Mouse (Mus musculus) layer of hippocampus, adult 6 months (tissue): ENCODE data around the gene Cd70. TPM values are rescaled to one million over a fixed set of nuclear protein-coding genes. Genes with fewer than 3 reads are reported as not detected.

ENCODE experiments used
- long read RNA-seq, 2 experiments: library from polyadenylated mRNA; unstranded; transcript quantifications; one replicate each; pipeline ENCODE4 v2.0.0; 2019 to 2020
- polyA plus RNA-seq: library from polyadenylated mRNA; unstranded; fragments of <200 nt; fragmentation: Nextera tagmentation; gene quantifications from 2 replicates; pipeline ENCODE4 v1.2.3, GENCODE M21; 2021

The Cd70 gene
- 0.46 and 0.78 TPM in 2 replicates for polyA plus RNA-seq
- long read RNA-seq, experiment 1 = 0 reads
- long read RNA-seq, experiment 2, partial matches to known transcripts = 0 of 1 reads
- long read RNA-seq, experiment 2, other reads (novel, unspliced or antisense) = 0 of 1 reads

DNA sequence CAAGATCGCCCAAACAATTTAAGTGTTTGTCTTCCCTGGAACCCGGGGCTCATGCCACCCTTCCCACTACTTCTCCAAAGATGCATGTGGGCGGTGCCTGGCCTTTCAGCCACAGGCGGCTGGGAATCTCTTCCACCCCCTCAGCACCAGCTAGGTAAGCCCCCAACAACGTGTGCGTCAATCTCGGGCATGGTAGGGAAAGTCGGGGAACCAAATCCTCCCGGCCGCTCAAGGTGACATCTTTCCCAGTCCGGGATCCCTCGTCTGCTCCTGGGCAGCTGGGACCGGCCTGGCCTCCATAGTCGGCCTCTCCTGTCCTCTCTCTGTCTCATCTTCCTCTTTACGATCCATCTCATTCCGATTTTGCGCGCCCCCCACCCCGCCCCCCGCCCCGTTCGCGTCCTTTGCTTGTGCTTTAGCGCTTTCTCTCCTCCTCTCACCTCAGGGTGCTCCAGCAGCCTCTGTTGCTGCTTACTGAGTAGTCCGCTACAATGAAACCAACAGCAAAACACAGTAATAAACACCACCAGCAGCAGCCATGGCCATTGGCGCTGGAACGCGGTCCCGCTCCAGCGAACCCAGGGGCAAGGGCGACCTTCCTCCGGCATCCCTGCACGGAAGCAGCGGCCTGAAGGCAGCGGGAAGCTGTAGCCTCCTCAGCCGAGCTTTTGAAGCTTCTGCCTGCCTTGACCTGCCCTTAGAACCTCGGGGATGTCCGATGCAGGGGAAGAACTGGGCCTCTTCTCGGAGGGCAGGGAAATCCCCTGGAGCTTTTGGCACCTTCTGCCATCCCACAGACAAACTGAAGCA is at the start of gene Cd70:
Gene Cd70 (minus strand): TSS at position 784 of the 810 bp plus-strand sequence.

DNA sequence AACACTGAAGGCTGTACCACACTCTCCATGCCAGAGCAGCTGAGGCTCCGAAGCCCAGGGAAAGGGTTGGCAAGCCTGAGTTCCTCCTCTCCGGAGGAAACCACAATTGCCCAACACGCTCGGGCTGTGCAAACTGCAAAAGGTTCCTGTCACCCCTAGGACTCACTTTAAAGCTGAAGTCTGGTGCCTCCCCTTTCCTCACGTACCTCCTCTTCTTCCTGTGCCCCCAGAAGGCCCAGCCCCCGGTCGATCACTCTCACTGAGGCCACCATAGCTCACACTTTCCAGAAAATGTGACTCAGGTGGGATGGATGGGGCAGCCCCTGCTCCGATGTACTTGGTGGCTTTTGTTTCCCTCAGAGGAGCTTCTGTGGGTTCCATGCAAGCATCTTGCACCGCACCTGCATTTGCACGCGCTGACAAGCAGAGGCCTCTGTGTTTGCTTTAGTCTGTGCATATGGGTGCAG is 44.5 kb upstream of the Cd70 start, which contains the start of gene Tnfsf14:
Gene Tnfsf14 (minus strand): TSS at position 137 of the 467 bp plus-strand sequence.

DNA sequence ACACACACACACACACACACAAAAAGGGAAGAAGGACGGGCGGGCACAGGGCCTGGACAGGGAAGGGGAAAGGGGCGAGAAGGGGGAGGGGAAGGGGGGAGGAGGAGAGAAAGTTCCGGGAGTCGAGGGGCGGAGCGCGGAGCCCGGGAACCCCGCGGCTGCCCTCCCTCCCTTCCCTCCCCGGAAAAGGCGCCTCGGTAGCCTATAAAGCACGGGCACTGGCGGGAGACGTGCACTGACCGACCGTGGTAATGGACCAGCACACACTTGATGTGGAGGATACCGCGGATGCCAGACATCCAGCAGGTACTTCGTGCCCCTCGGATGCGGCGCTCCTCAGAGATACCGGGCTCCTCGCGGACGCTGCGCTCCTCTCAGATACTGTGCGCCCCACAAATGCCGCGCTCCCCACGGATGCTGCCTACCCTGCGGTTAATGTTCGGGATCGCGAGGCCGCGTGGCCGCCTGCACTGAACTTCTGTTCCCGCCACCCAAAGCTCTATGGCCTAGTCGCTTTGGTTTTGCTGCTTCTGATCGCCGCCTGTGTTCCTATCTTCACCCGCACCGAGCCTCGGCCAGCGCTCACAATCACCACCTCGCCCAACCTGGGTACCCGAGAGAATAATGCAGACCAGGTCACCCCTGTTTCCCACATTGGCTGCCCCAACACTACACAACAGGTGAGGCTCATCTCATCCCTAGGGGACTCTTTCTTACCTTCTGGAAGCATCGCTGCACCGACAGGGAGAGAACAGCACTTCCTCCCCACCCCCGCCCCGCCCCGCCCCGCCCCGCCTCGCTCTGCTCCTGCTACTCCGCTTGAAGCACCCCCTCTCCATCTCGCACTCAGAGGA is 44.2 kb downstream of the Cd70 start, which contains the start of gene Tnfsf9:
Gene Tnfsf9 (plus strand): TSS at position 145 of the 854 bp plus-strand sequence.

Other genes with a start within 250 kb of the Cd70 start
- 7.0 and 7.7 TPM in 2 replicates for gene Mllt1, start 214.4 kb downstream of the Cd70 start, polyA plus RNA-seq
- not detected in 2 replicates for gene Acer1, start 167.7 kb downstream of the Cd70 start, polyA plus RNA-seq
- 228 and 229 TPM in 2 replicates for gene Clpp, start 159.5 kb downstream of the Cd70 start, polyA plus RNA-seq
- gene Alkbh7, start 152.4 kb downstream of the Cd70 start, polyA plus RNA-seq = 58.9 and 60.0 TPM in 2 replicates
- not detected in 2 replicates for gene Pspn, start 149.8 kb downstream of the Cd70 start, polyA plus RNA-seq
- gene Gtf2f1, start 138.5 kb downstream of the Cd70 start, polyA plus RNA-seq = 70.4 and 72.9 TPM in 2 replicates
- 0.15 TPM in 1 of 2 replicates, not detected in the other for gene Gm17949, start 138.3 kb downstream of the Cd70 start, polyA plus RNA-seq
- gene Khsrp, start 118.3 kb downstream of the Cd70 start, polyA plus RNA-seq = 3.2 and 3.4 TPM in 2 replicates
- gene Slc25a41, start 108.1 kb downstream of the Cd70 start, polyA plus RNA-seq = not detected in 2 replicates
- gene Crb3, start 90.7 kb downstream of the Cd70 start, polyA plus RNA-seq = 1.5 and 8.4 TPM in 2 replicates
- 37.6 and 49.0 TPM in 2 replicates for gene Slc25a23, start 89.9 kb downstream of the Cd70 start, polyA plus RNA-seq
- 0.68 and 1.0 TPM in 2 replicates for gene Dennd1c, start 71.3 kb downstream of the Cd70 start, polyA plus RNA-seq
- 597 and 759 TPM in 2 replicates for gene Tubb4a, start 62.0 kb downstream of the Cd70 start, polyA plus RNA-seq
- gene Tnfsf9, start 44.5 kb downstream of the Cd70 start, polyA plus RNA-seq = 0.63 and 1.1 TPM in 2 replicates
- not detected in 2 replicates for gene Tnfsf14, start 44.4 kb upstream of the Cd70 start, polyA plus RNA-seq
- 0.72 and 1.1 TPM in 2 replicates for gene C3, start 78.4 kb upstream of the Cd70 start, polyA plus RNA-seq
- gene Gpr108, start 98.7 kb upstream of the Cd70 start, polyA plus RNA-seq = 22.7 and 26.0 TPM in 2 replicates
- 3.2 and 4.0 TPM in 2 replicates for gene Trip10, start 99.7 kb upstream of the Cd70 start, polyA plus RNA-seq
- 1.7 and 2.0 TPM in 2 replicates for gene Vav1, start 129.3 kb upstream of the Cd70 start, polyA plus RNA-seq
- 4.6 and 8.5 TPM in 2 replicates for gene Adgre1, start 208.9 kb upstream of the Cd70 start, polyA plus RNA-seq